Mouse (Mus musculus) MEL (cell line): ENCODE measurements around the gene Spata7. TPM values are rescaled to one million over a fixed set of nuclear protein-coding genes. Genes with fewer than 3 reads are reported as not detected.

Experiments
- DNase-seq: peaks from one replicate; pipeline ENCODE4 v3.0.0; 2011; ENCODE audit warnings: low read depth, low spot score
- H3K27ac ChIP-seq: 2 replicates; pipeline ENCODE4 v1.5.1; 2012; ENCODE audit warnings: low read depth, mild to moderate bottlenecking, control low read depth, low read length, moderate library complexity; ENCODE audit not compliant: control insufficient read depth
- H3K27me3 ChIP-seq, 2 experiments: fragments of 150-350 bp in 1 of 2; sonication (generic) in 1 of 2; 2 replicates each; pipeline ENCODE4 v1.6.1; 2012; ENCODE audit warnings: low read length in 2 of 2, mild to moderate bottlenecking in 2 of 2, improper control_type of control experiment in 1 of 2, moderate library complexity in 1 of 2; ENCODE audit not compliant: insufficient read depth in 2 of 2, control insufficient read depth in 1 of 2
- H3K36me3 ChIP-seq, 2 experiments: 2 replicates each; pipeline ENCODE4 v1.6.1; 2012 to 2014; ENCODE audit warnings: low read length in 2 of 2, improper control_type of control experiment in 1 of 2, inconsistent platforms in 1 of 2, mild to moderate bottlenecking in 1 of 2; ENCODE audit not compliant: insufficient read depth in 2 of 2, control insufficient read depth in 1 of 2
- H3K4me1 ChIP-seq, 2 experiments: fragments of 150-350 bp in 1 of 2; sonication (generic) in 1 of 2; 2 replicates each; pipeline ENCODE4 v1.6.1; 2012; ENCODE audit warnings: low read length in 2 of 2, improper control_type of control experiment in 1 of 2, mild to moderate bottlenecking in 1 of 2; ENCODE audit not compliant: insufficient read depth in 2 of 2, control insufficient read depth in 1 of 2
- H3K4me3 ChIP-seq, 2 experiments: fragments of 150-350 bp in 1 of 2; sonication (generic) in 1 of 2; 2 replicates each; pipeline ENCODE4 v1.5.1; 2012; ENCODE audit warnings: low read depth in 2 of 2, low read length in 2 of 2, mild to moderate bottlenecking in 2 of 2, moderate library complexity in 2 of 2, control low read depth in 1 of 2, improper control_type of control experiment in 1 of 2; ENCODE audit not compliant: control insufficient read depth in 1 of 2, insufficient read depth in 1 of 2
- H3K79me2 ChIP-seq: 2 replicates; pipeline ENCODE4 v1.6.1; 2012; ENCODE audit warnings: mild to moderate bottlenecking, low read length, moderate library complexity; ENCODE audit not compliant: control insufficient read depth, poor library complexity, insufficient read depth
- H3K9ac ChIP-seq: 2 replicates; pipeline ENCODE4 v1.6.1; 2012; ENCODE audit warnings: low read depth, mild to moderate bottlenecking, control low read depth, low read length, moderate library complexity; ENCODE audit not compliant: control insufficient read depth, poor library complexity, severe bottlenecking
- H3K9me3 ChIP-seq: fragments of 150-350 bp; sonication (generic); replicated peaks from 2 replicates; pipeline ENCODE4 v1.6.1; 2012; ENCODE audit warnings: mild to moderate bottlenecking, low read length, improper control_type of control experiment, moderate library complexity; ENCODE audit not compliant: insufficient read depth
- CHD2 ChIP-seq: IDR thresholded peaks from 2 replicates; pipeline ENCODE4 v1.6.1; 2011; ENCODE audit warnings: low read length, improper control_type of control experiment
- CTCF ChIP-seq, 3 experiments: IDR thresholded peaks in 2 of 3; conservative IDR thresholded peaks in 1 of 3; 2 replicates each; pipeline ENCODE4 v1.5.1; 2011 to 2012; ENCODE audit warnings: low read length in 3 of 3, low read depth in 2 of 3, mild to moderate bottlenecking in 2 of 3, improper control_type of control experiment in 1 of 3, inconsistent platforms in 1 of 3, mixed read lengths in 1 of 3, moderate library complexity in 1 of 3; ENCODE audit not compliant: control insufficient read depth in 1 of 3, insufficient read depth in 1 of 3, poor library complexity in 1 of 3, severe bottlenecking in 1 of 3
- EP300 ChIP-seq, 2 experiments: IDR thresholded peaks; 2 replicates each; pipeline ENCODE4 v1.6.1; 2011; ENCODE audit warnings: improper control_type of control experiment in 2 of 2, low read length in 2 of 2, low read depth in 1 of 2, mild to moderate bottlenecking in 1 of 2
- GATA1 ChIP-seq: IDR thresholded peaks from 2 replicates; pipeline ENCODE4 v1.6.1; 2011; ENCODE audit warnings: low read depth, low read length, improper control_type of control experiment
- HCFC1 ChIP-seq: IDR thresholded peaks from 2 replicates; pipeline ENCODE4 v1.6.1; 2012; ENCODE audit warnings: low read depth, mild to moderate bottlenecking, inconsistent platforms, low read length, improper control_type of control experiment, moderate library complexity
- JUND ChIP-seq: IDR thresholded peaks from 2 replicates; pipeline ENCODE4 v1.6.1; 2011; ENCODE audit warnings: low read depth, mild to moderate bottlenecking, improper control_type of control experiment, low read length
- KAT2A ChIP-seq: conservative IDR thresholded peaks from 2 replicates; pipeline ENCODE4 v1.6.1; 2012; ENCODE audit warnings: low read depth, low read length, improper control_type of control experiment, inconsistent platforms
- MAFK ChIP-seq: IDR thresholded peaks from 2 replicates; pipeline ENCODE4 v1.6.1; 2011; ENCODE audit warnings: low read depth, mild to moderate bottlenecking, low read length, improper control_type of control experiment, borderline replicate concordance
- MEF2A ChIP-seq: IDR thresholded peaks from 2 replicates; pipeline ENCODE4 v1.6.1; 2014; ENCODE audit warnings: low read depth, mild to moderate bottlenecking, inconsistent platforms, low read length, improper control_type of control experiment; ENCODE audit not compliant: poor library complexity, insufficient replicate concordance, severe bottlenecking; ENCODE audit errors: extremely low read depth
- MXI1 ChIP-seq: IDR thresholded peaks from 2 replicates; pipeline ENCODE4 v1.6.1; 2011; ENCODE audit warnings: mild to moderate bottlenecking, low read depth, low read length, improper control_type of control experiment
- MYC ChIP-seq: IDR thresholded peaks from 2 replicates; pipeline ENCODE4 v1.6.1; 2011; ENCODE audit warnings: low read depth, mild to moderate bottlenecking, low read length, improper control_type of control experiment, moderate library complexity
- NRF1 ChIP-seq: IDR thresholded peaks from 2 replicates; pipeline ENCODE4 v1.6.1; 2014; ENCODE audit warnings: low read depth, mild to moderate bottlenecking, inconsistent platforms, low read length, improper control_type of control experiment, moderate library complexity; ENCODE audit not compliant: poor library complexity, insufficient read depth, severe bottlenecking
- RAD21 ChIP-seq: IDR thresholded peaks from 2 replicates; pipeline ENCODE4 v1.6.1; 2011; ENCODE audit warnings: mild to moderate bottlenecking, low read depth, low read length, improper control_type of control experiment
- RCOR1 ChIP-seq: IDR thresholded peaks from 2 replicates; pipeline ENCODE4 v1.6.1; 2012; ENCODE audit warnings: low read depth, mild to moderate bottlenecking, inconsistent platforms, low read length, improper control_type of control experiment
- SIN3A ChIP-seq: IDR thresholded peaks from 2 replicates; pipeline ENCODE4 v1.6.1; 2012; ENCODE audit warnings: low read length, improper control_type of control experiment, inconsistent platforms
- SMC3 ChIP-seq: IDR thresholded peaks from 2 replicates; pipeline ENCODE4 v1.6.1; 2011; ENCODE audit warnings: low read depth, low read length, improper control_type of control experiment
- TAL1 ChIP-seq: IDR thresholded peaks from 2 replicates; pipeline ENCODE4 v1.6.1; 2012; ENCODE audit warnings: mild to moderate bottlenecking, inconsistent platforms, low read length, moderate library complexity, mixed read lengths
- TBP ChIP-seq: IDR thresholded peaks from 2 replicates; pipeline ENCODE4 v1.8.0; 2011; ENCODE audit warnings: low read depth, low read length, improper control_type of control experiment
- TCF12 ChIP-seq: IDR thresholded peaks from 2 replicates; pipeline ENCODE4 v1.6.1; 2014; ENCODE audit warnings: low read depth, mild to moderate bottlenecking, inconsistent platforms, low read length, improper control_type of control experiment, moderate library complexity
- UBTF ChIP-seq: IDR thresholded peaks from 2 replicates; pipeline ENCODE4 v1.6.1; 2012; ENCODE audit warnings: low read depth, mild to moderate bottlenecking, inconsistent platforms, low read length, improper control_type of control experiment, moderate library complexity, borderline replicate concordance; ENCODE audit not compliant: insufficient read depth
- USF2 ChIP-seq, 2 experiments: IDR thresholded peaks; 2 replicates each; pipeline ENCODE4 v1.6.1; 2011 to 2012; ENCODE audit warnings: improper control_type of control experiment in 2 of 2, low read length in 2 of 2, borderline replicate concordance in 1 of 2, inconsistent platforms in 1 of 2, low read depth in 1 of 2, mild to moderate bottlenecking in 1 of 2; ENCODE audit not compliant: insufficient read depth in 1 of 2
- ZKSCAN1 ChIP-seq: IDR thresholded peaks from 2 replicates; pipeline ENCODE4 v1.6.1; 2012; ENCODE audit warnings: low read depth, mild to moderate bottlenecking, inconsistent platforms, low read length, improper control_type of control experiment, moderate library complexity
- ZNF384 ChIP-seq: IDR thresholded peaks from 2 replicates; pipeline ENCODE4 v1.6.1; 2012; ENCODE audit warnings: low read depth, mild to moderate bottlenecking, inconsistent platforms, low read length, improper control_type of control experiment
- polyA plus RNA-seq, 2 experiments: library from polyadenylated mRNA; stranded (reverse) in 1 of 2; unstranded in 1 of 2; fragments of >175 nt in 1 of 2; fragments of >200 nt in 1 of 2; gene quantifications; 2 replicates each; pipeline versions ENCODE4 v1.2.1 to v1.2.4; 2012; ENCODE audit warnings: low replicate concordance in 2 of 2, low read depth in 1 of 2; ENCODE audit not compliant: insufficient read length in 2 of 2, insufficient read depth in 1 of 2, missing spikeins in 1 of 2
- total RNA-seq: library from RNA; depleted of rRNA; stranded (reverse); fragments of 300-350 nt; gene quantifications from 2 replicates; pipeline ENCODE4 v1.2.3, GENCODE M21; 2012

Spata7 gene
- total and polyA plus RNA-seq, 3 experiments = 4.0 to 5.5 TPM; not detected in 1

GRCm38 (mm10) chr12:98703961-98704360 lies 76.0 kb downstream of the Spata7 start:
- H3K79me2 ChIP-seq = no peaks in the 10 kb centered on the region
- H3K27ac ChIP-seq = no peak overlapping the region
- no peak for DNase-seq
- H3K36me3 ChIP-seq = no peaks in the 10 kb centered on the region
- no peak overlapping the region for H3K4me3 ChIP-seq
- H3K9ac ChIP-seq = no peak overlapping the region
- no peaks in the 10 kb centered on the region for H3K9me3 ChIP-seq
- H3K4me1 ChIP-seq = no peaks in the 10 kb centered on the region
- H3K27me3 ChIP-seq = no peaks in the 10 kb centered on the region
- TF ChIP-seq EP300 (IDR thresholded peaks at IDR 0.05; ENCODE audit: low read depth in 1 of 2, low read length in 2 of 2) (no peak), MAFK (no peak), TAL1 (no peak), TCF12 (no peak), ZNF384 (no peak), HCFC1 (no peak)

- no peaks in the 10 kb centered on the region for H3K4me1 ChIP-seq
- TF ChIP-seq CHD2 = no peak
- TF ChIP-seq EP300 (IDR thresholded peaks at IDR 0.05; ENCODE audit: low read depth in 1 of 2, low read length in 2 of 2) = no peak
- TF ChIP-seq MXI1 = no peak
- TF ChIP-seq MYC = no peak
- no peak for TF ChIP-seq ZKSCAN1
- TF ChIP-seq TBP = no peak
- no peak for TF ChIP-seq GATA1
- TF ChIP-seq TCF12 = no peak
- no peak for TF ChIP-seq KAT2A
- no peak for TF ChIP-seq RCOR1
- TF ChIP-seq UBTF = no peak
- no peak for TF ChIP-seq JUND
- TF ChIP-seq USF2 (IDR thresholded peaks at IDR 0.05; ENCODE audit: borderline replicate concordance in 1 of 2, insufficient read depth in 1 of 2, low read depth in 1 of 2, low read length in 2 of 2) = no peak
- no peak for TF ChIP-seq SMC3
- no peak for TF ChIP-seq RAD21
- no peak for TF ChIP-seq NRF1
- TF ChIP-seq CTCF (IDR thresholded peaks at IDR 0.05 in 2 of 3, conservative IDR thresholded peaks at IDR 0.05 in 1 of 3; ENCODE audit: control insufficient read depth in 1 of 3, insufficient read depth in 1 of 3, low read depth in 2 of 3, low read length in 3 of 3, poor library complexity in 1 of 3, severe bottlenecking in 1 of 3) = no peak
- TF ChIP-seq SIN3A = no peak
- no peak for TF ChIP-seq MAFK
- TF ChIP-seq MEF2A = no peak
- TF ChIP-seq, all 39 proteins: peak for 0
- no peaks in the 10 kb centered on the region for H3K27me3 ChIP-seq
- no peaks in the 10 kb centered on the region for H3K9me3 ChIP-seq
- no peak for DNase-seq
- H3K4me3 ChIP-seq = no peak overlapping the region
- no peaks in the 10 kb centered on the region for H3K36me3 ChIP-seq
- no peaks in the 10 kb centered on the region for H3K79me2 ChIP-seq
- no peak overlapping the region for H3K9ac ChIP-seq
- H3K27ac ChIP-seq = no peak overlapping the region
Measured at GRCm38 (mm10) chr12:98712819-98713218, 84.9 kb downstream of the Spata7 start.
